Mouse (Mus musculus): ENCODE results near the gene Gpr34. TPM values are rescaled to one million over a fixed set of nuclear protein-coding genes. Genes with fewer than 3 reads are reported as not detected.

Gpr34 gene
- polyA plus RNA-seq (2017; shearing (Covaris generic)), result 42.4 TPM

GRCm38 (mm10) chrX:13631599-13632283 is at the start of gene Gpr34:
Gene Gpr34, plus strand, starts transcription at chrX:13632089.

GRCm38 (mm10) chrX:13661063-13661462 is 29.2 kb downstream of the Gpr34 start, which contains the start of gene Gpr82:
Gene Gpr82, plus strand, starts transcription at chrX:13661363.

Other genes with a start within 250 kb of the Gpr34 start
- gene Nyx, start 166.0 kb upstream of the Gpr34 start, polyA plus RNA-seq (2017; shearing (Covaris generic)), result not detected
- 0.18 TPM for gene Gpr82, start 29.3 kb downstream of the Gpr34 start, polyA plus RNA-seq (2017; shearing (Covaris generic))
- 0.97 TPM for gene Cask, start 219.3 kb downstream of the Gpr34 start, polyA plus RNA-seq (2017; shearing (Covaris generic))